Mouse (Mus musculus) fibroblast of lung, adult 2 months (primary cell): ENCODE measurements at regions not wholly inside any gene's neighbourhood (a gene's known extent, or its start where the extent isn't known, plus 50 kb on each side); places are given as distances from the start of the nearest gene placed in this dataset.
"Not testable (repeated sequence)": the region's sequence is repeated elsewhere in the genome, so short reads cannot be mapped to it uniquely, and the experiment has no call there.

ENCODE experiments used
- DNase-seq: peaks from one replicate; pipeline ENCODE4 v3.0.0-alpha.2; 2011; ENCODE audit warnings: low read depth

- no peak for DNase-seq
These were observed 52.2 kb downstream of the Rhob start for GRCm38 (mm10) chr12:8447612-8448011.

GRCm38 (mm10) chr12:8447025-8447424 is 52.8 kb downstream of the Rhob start:
- no peak for DNase-seq

GRCm38 (mm10) chr12:8444975-8445853 is 54.6 kb downstream of the Rhob start:
- no peak for DNase-seq

- no peak for DNase-seq
These were observed 55.8 kb downstream of the Rhob start for GRCm38 (mm10) chr12:8443917-8444453.

DNA sequence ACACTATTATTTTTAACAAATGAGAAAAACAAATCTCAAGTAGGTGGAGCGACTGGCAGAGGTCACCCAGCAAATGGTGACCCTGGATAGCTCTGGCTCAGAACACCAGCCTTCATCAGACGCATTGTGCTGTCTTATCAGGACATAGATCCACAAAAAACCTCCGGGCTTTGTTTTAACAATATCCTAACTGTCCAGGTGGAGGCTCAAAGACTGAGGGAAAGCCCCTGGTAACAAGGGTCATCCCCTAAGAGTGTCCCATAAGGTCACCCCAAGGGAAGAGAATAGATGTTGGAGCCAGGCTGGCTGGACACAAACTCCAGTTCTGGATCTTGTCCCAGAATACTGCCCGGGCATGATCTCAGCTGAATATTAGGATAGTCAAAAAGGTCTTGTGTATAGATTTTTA is 56.6 kb downstream of the Rhob start:
- no peak for DNase-seq

DNA sequence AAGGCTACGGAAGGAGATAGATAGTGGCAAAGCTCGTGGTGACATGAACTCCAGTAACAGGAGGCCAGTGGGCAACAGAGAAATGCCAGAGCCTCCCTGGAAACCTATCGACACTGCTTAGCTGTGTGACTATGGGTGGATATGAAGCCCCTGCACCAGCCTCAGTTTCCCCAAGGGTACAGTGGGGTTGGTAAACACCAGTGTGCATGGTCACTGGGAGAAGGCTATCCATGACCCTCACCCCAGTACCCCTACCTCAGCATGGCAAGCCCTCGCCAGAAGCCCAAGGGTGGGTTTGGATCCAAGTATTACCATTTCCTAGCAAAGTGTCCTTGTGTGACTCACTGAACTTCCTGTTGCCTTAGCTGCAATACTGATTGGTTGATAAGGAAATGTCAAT is 58.5 kb downstream of the Rhob start:
- no peak for DNase-seq

- no peak for DNase-seq
These were observed 59.4 kb downstream of the Rhob start for GRCm38 (mm10) chr12:8440373-8440772.

DNA sequence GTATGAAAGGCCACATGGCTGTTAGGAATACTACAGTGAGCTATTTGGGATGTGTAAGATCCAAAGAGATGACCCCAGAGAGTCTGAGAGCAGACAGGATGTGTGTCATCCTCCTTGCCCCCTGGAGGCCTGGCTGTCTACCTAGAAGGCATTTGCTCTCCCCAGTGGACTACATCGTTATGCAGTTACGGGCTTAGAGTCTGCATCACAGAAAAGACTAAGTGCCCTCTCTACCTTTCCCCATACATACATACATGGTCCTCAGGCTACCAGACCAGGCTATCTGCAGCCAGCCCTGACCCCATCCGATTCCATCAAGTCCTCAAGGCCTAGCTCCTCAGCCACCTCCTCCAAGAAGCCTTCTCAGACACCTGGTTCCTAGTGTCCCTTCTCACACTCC is 59.9 kb downstream of the Rhob start:
- DNase-seq, result no peak

DNA sequence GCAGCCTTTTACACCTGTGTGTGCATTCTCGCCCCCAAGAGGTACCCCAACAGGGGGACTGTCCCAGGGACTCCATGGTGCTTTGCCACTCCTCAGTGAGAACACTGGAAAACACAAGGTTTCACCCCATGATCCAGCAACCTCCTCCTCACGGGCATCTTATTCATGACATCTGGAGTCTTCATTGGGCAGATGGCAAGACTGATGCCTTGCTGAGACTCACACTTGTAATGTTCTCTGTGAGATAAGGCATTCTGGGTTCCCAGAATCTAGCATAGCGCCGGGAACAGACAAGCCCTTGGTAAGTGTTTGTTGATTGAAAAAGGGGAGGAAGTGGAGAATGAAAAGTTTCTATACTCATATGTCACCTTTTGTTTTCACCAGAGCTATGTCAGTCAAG is 60.3 kb downstream of the Rhob start:
- no peak for DNase-seq

GRCm38 (mm10) chr12:8438638-8439037 is 61.2 kb downstream of the Rhob start:
- no peak for DNase-seq

- no peak for DNase-seq
These were observed 62.7 kb downstream of the Rhob start for GRCm38 (mm10) chr12:8436976-8437580.

DNA sequence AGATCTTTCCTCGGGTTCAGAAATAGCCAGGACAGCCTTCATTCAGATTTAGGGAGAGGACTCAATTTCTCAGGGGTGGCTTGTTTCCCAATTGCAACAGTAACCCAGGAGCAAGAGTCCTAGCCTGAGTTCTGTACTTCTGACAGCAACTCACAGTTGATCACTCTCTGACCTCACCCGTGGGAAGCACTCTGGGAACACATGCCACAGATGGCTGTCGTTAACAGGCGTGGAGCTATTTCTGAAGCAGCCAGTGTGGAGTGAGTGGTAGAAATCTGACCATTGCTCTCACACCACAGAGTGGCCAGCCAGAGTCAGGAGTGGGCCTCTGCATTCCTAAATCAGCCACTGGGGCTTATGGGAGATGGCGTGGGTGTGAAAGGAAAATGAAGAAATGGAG is 63.3 kb downstream of the Rhob start:
- DNase-seq, result peak; percentile 76

DNA sequence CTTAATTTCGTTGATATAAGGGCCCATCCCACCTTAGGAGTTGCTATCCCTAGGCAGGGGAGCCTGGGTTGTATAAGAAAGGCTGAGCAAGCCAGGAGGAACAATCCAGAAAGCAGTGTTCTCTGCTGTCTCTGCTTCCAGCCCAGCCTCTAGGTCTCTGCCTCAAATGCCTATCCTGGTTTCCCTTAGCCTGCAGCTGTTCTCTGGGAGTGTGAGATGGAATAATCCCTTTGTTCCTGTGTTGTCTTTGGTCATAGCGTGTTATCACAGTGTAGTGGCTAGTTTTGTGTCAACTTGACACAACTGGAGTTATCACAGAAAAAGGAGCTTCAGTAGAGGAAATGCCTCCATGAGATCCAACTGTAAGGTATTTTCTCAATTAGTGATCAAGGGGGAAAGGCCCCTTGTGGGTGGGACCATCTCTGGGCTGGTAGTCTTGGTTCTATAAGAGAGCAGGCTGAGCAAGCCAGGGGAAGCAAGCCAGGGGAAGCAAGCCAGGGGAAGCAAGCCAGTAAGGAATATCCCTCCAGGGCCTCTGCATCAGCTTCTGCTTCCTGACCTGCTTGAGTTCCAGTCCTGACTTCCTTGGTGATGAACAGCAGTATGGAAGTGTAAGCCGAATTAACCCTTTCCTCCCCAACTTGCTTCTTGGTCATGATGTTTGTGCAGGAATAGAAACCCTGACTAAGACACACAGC is 64.0 kb downstream of the Rhob start:
- DNase-seq, result not testable (repeated sequence)

GRCm38 (mm10) chr12:8428228-8428990 is 71.4 kb downstream of the Rhob start:
- no peak for DNase-seq

DNA sequence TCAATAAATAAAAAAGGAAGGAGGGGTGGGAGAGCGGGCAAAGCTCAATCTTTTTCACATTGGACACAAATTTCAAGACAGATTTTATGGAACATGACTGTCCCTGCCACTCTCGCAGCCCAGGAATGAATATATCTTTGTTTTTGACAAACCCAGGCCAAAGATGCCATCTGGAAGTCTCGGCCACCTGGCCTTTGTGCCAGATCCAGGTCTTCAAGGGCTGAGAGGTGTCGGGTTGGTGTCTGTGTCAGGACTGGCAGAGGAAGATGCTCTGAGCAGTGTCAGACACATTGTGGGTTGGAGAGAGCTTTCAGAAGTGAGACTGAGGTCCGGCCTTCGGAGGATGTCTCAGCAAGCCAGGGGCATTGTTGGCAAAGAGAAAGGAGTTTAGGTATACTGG is 75.3 kb downstream of the Rhob start:
- DNase-seq, result no peak

GRCm38 (mm10) chr12:8422676-8423075 is 77.1 kb downstream of the Rhob start:
- no peak for DNase-seq

GRCm38 (mm10) chr12:8421271-8421567 is 78.6 kb downstream of the Rhob start:
- DNase-seq, result no peak

GRCm38 (mm10) chr12:8420511-8421270 is 79.1 kb downstream of the Rhob start:
- DNase-seq, result no peak

DNA sequence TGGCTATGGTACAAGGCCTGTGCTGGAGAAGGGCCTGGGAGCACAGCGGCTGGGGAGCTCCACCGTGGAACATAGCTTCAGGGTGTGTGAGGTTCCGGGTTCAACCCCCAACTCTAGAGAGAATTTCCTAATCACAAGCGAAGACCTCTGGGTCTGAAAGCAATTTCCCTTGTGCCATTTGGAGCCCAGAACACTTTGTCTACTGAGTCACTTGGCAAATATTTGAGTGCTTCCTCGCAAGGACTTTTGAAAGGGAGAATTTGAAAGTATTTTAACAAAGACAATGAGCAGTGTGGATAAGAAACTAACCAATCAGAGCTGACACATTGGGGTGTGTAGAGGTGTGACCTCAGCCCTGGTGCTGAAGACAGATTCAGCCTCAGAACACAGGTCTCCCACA is 80.9 kb downstream of the Rhob start:
- no peak for DNase-seq

- DNase-seq, result no peak
These were observed 82.5 kb downstream of the Rhob start for GRCm38 (mm10) chr12:8417127-8417790.

DNA sequence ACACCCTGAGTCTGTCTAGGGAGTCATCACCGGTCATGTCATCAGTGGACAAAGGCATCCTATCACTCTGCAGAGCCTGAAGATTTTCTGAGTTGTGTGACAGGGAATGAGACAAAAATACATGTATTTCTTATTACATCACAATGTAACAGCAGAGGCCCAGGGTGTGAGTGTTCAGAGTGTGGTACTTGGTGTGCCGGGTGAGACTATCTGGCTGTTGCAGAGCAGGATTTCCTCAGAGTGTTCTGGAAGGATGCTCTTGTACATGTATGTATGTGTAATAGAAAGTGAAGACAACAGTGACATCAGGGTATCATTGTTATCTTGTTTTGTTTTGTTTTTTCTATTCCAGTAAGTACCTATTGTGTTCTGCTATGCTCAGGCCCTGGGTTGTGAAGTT is 87.7 kb downstream of the Rhob start:
- no peak for DNase-seq
